Mouse (Mus musculus): ENCODE measurements around the gene Usp12. TPM values are rescaled to one million over a fixed set of nuclear protein-coding genes. Genes with fewer than 3 reads are reported as not detected.

Gene Usp12
- 19.5 and 22.1 TPM in 2 replicates for total RNA-seq (2023)

DNA sequence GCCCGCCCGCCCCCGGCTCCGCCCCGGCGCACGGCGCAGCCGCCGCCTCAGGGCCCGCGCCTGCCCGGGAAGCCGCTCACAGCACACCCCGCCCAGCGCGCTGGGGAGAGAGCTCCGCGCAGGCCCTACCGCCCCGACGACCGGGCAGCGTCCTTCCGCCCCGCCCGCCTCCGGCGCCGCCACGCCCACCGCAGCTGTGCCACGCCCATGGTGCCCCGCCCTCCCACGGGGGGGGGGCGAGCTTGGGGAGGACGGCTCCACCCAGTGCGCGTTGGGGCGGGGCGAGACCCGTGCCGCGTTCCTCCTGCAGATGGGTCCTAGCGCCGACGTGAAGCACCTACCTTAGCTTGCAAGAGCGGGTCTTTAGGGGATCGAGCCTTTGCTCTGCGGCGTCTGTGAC lies at the start of gene Usp12:
TSS of gene Usp12 (minus strand) at position 154 of the 400 bp plus-strand sequence.

GRCm38 (mm10) chr5:146832769-146833448 lies 38.1 kb upstream of the Usp12 start, which contains the start of gene Rpl21:
Gene Rpl21 (plus strand): TSS chr5:146832890.

Other genes with a start within 250 kb of the Usp12 start
- gene Gm3415, start 238.9 kb downstream of the Usp12 start, total RNA-seq (2023): not detected in 2 replicates
- not detected in 2 replicates for gene Gpr12, start 209.8 kb downstream of the Usp12 start, total RNA-seq (2023)
- 121 and 149 TPM in 2 replicates for gene Rpl21, start 37.9 kb upstream of the Usp12 start, total RNA-seq (2023)
- not detected in 2 replicates for gene Rasl11a, start 50.1 kb upstream of the Usp12 start, total RNA-seq (2023)
- 12.3 TPM in 2 replicates for gene Gtf3a, start 153.7 kb upstream of the Usp12 start, total RNA-seq (2023)
- 7.4 and 8.6 TPM in 2 replicates for gene Mtif3, start 168.8 kb upstream of the Usp12 start, total RNA-seq (2023)

Data from neutrophil, adult 65 days (primary cell).